Mouse (Mus musculus) hindbrain, embryonic 10.5 days (tissue): ENCODE measurements around the gene Denr. TPM values are rescaled to one million over a fixed set of nuclear protein-coding genes. Genes with fewer than 3 reads are reported as not detected.
A peak's percentile ranks its signal among the peaks of the same experiment; 100 is the strongest.

ENCODE experiments used
- DNase-seq: peaks from one replicate; pipeline ENCODE4 v3.0.0-alpha.2; 2017; ENCODE audit warnings: low spot score
- H3K27ac ChIP-seq: fragments of 300-500 bp; sonication (generic); 2 replicates; pipeline ENCODE4 v1.5.1; 2016; ENCODE audit warnings: mild to moderate bottlenecking, moderate library complexity
- H3K27me3 ChIP-seq: fragments of 300-500 bp; sonication (generic); 2 replicates; pipeline ENCODE4 v1.6.1; 2016; ENCODE audit warnings: mild to moderate bottlenecking; ENCODE audit not compliant: poor library complexity, insufficient read depth, severe bottlenecking
- H3K36me3 ChIP-seq: fragments of 300-500 bp; sonication (generic); 2 replicates; pipeline ENCODE4 v1.6.1; 2016; ENCODE audit warnings: mild to moderate bottlenecking, moderate library complexity
- H3K4me1 ChIP-seq: fragments of 300-500 bp; sonication (generic); replicated peaks from 2 replicates; pipeline ENCODE4 v1.6.1; 2016; ENCODE audit warnings: mild to moderate bottlenecking
- H3K4me3 ChIP-seq: fragments of 300-500 bp; sonication (generic); 2 replicates; pipeline ENCODE4 v1.5.1; 2016; ENCODE audit warnings: mild to moderate bottlenecking, moderate library complexity
- H3K9me3 ChIP-seq: fragments of 300-500 bp; sonication (generic); 2 replicates; pipeline ENCODE4 v1.6.1; 2016; ENCODE audit warnings: mild to moderate bottlenecking, moderate library complexity
- WGBS: fragments of 180-500 bp; shearing (Covaris S2); methylation state at CpG from one replicate; pipeline ENCODE4 v1.1.7; 2016; 5-methylcytosine and 5-hydroxymethylcytosine counted together
- polyA plus RNA-seq: library from polyadenylated mRNA; unstranded; fragments of >200 nt; fragmentation: Nextera tagmentation; extraction: Ambion mirVana; gene quantifications from 2 replicates; pipeline ENCODE4 v1.2.1, GENCODE M21; 2016

Gene Denr
- polyA plus RNA-seq, 1 experiment from 2014 or later = 152 TPM

- WGBS = 77% methylated on average over 3 of the region's 3 CpGs
- H3K4me3 ChIP-seq = no peak overlapping the region
- no peaks in the 10 kb centered on the region for H3K36me3 ChIP-seq
- no peak overlapping the region for H3K27ac ChIP-seq
- H3K4me1 ChIP-seq = no peaks in the 10 kb centered on the region
- DNase-seq = no peak
- H3K27me3 ChIP-seq = no peaks in the 10 kb centered on the region
- H3K9me3 ChIP-seq = no peaks in the 10 kb centered on the region
These were observed 20.6 kb upstream of the Denr start for GRCm38 (mm10) chr5:123886365-123886764.

- no peak overlapping the region for H3K27ac ChIP-seq
- H3K36me3 ChIP-seq = no peaks in the 10 kb centered on the region
- DNase-seq = no peak
- no peaks in the 10 kb centered on the region for H3K9me3 ChIP-seq
- H3K4me1 ChIP-seq = no peaks in the 10 kb centered on the region
- 74% methylated on average over 2 of the region's 2 CpGs for WGBS
- no peaks in the 10 kb centered on the region for H3K27me3 ChIP-seq
- H3K4me3 ChIP-seq = no peak overlapping the region
These were observed 16.7 kb upstream of the Denr start for GRCm38 (mm10) chr5:123890312-123890711.

- 81% methylated on average over 5 of the region's 5 CpGs for WGBS
- no peak overlapping the region for H3K4me3 ChIP-seq
These were observed 16.0 kb upstream of the Denr start for GRCm38 (mm10) chr5:123890987-123891386.

GRCm38 (mm10) chr5:123891669-123892068 lies 15.3 kb upstream of the Denr start:
- WGBS = 58% methylated on average over 6 of the region's 6 CpGs
- Histone ChIP-seq H3K9me3 (no peaks in the 10 kb centered on the region), H3K27me3 (no peaks in the 10 kb centered on the region), H3K36me3 (no peaks in the 10 kb centered on the region), H3K4me3 (no peak overlapping the region), H3K4me1 (no peaks in the 10 kb centered on the region), H3K27ac (no peak overlapping the region)
- DNase-seq = peak; percentile 22

More at GRCm38 (mm10) chr5:123890987-123891386, 16.0 kb upstream of the Denr start:
- Histone ChIP-seq H3K27me3 (no peaks in the 10 kb centered on the region), H3K36me3 (no peaks in the 10 kb centered on the region), H3K4me1 (no peaks in the 10 kb centered on the region), H3K27ac (no peak overlapping the region), H3K9me3 (no peaks in the 10 kb centered on the region)
- no peak for DNase-seq

- WGBS = 94% methylated on average over 5 of the region's 5 CpGs
- Histone ChIP-seq H3K4me1 (no peaks in the 10 kb centered on the region), H3K4me3 (no peak overlapping the region), H3K27me3 (no peaks in the 10 kb centered on the region), H3K36me3 (no peaks in the 10 kb centered on the region), H3K27ac (no peak overlapping the region), H3K9me3 (no peaks in the 10 kb centered on the region)
- DNase-seq = no peak
These were observed 13.5 kb upstream of the Denr start for GRCm38 (mm10) chr5:123893520-123893919.

- no peaks in the 10 kb centered on the region for H3K4me1 ChIP-seq
- whole genome bisulfite sequencing = 87% methylated on average over 11 of the region's 11 CpGs
- H3K27ac ChIP-seq = no peak overlapping the region
- H3K36me3 ChIP-seq = no peaks in the 10 kb centered on the region
- DNase-seq = no peak
- H3K9me3 ChIP-seq = no peaks in the 10 kb centered on the region
- no peaks in the 10 kb centered on the region for H3K27me3 ChIP-seq
- no peak overlapping the region for H3K4me3 ChIP-seq
These were observed 10.6 kb upstream of the Denr start for GRCm38 (mm10) chr5:123896395-123896794.

- no peaks in the 10 kb centered on the region for H3K27me3 ChIP-seq
- no peak for DNase-seq
These were observed 9.6 kb upstream of the Denr start for GRCm38 (mm10) chr5:123897352-123897751.

GRCm38 (mm10) chr5:123904059-123904672 lies 2.8 kb upstream of the Denr start:
- 75% methylated on average over 11 of the region's 11 CpGs for WGBS
- peaks cover 26% of the 10 kb centered on the region for H3K4me1 ChIP-seq
- no peak overlapping the region for H3K27ac ChIP-seq
- H3K36me3 ChIP-seq = peaks cover 11% of the 10 kb centered on the region
- no peaks in the 10 kb centered on the region for H3K27me3 ChIP-seq
- DNase-seq = no peak
- H3K4me3 ChIP-seq = no peak overlapping the region
- no peaks in the 10 kb centered on the region for H3K9me3 ChIP-seq

More at GRCm38 (mm10) chr5:123897352-123897751, 9.6 kb upstream of the Denr start:
- WGBS = 90% methylated on average over 13 of the region's 13 CpGs
- no peak overlapping the region for H3K27ac ChIP-seq
- H3K4me3 ChIP-seq = no peak overlapping the region
- H3K9me3 ChIP-seq = no peaks in the 10 kb centered on the region
- no peaks in the 10 kb centered on the region for H3K36me3 ChIP-seq
- H3K4me1 ChIP-seq = no peaks in the 10 kb centered on the region

- Histone ChIP-seq H3K36me3 (peaks cover 33% of the 10 kb centered on the region), H3K27me3 (no peaks in the 10 kb centered on the region), H3K4me3 (peak overlapping the region; percentile 89), H3K9me3 (no peaks in the 10 kb centered on the region), H3K4me1 (peaks cover 29% of the 10 kb centered on the region), H3K27ac (peak overlapping the region; percentile 97; the same call in 1 of the 2 replicates)
- DNase-seq = no peak
- WGBS = 76% methylated on average over 17 of the region's 17 CpGs
These were observed 614 bp upstream of the Denr start for GRCm38 (mm10) chr5:123906146-123906975.

- Histone ChIP-seq H3K4me1 (peaks cover 29% of the 10 kb centered on the region), H3K36me3 (peaks cover 45% of the 10 kb centered on the region), H3K27me3 (no peaks in the 10 kb centered on the region), H3K9me3 (no peaks in the 10 kb centered on the region), H3K27ac (peak overlapping the region; percentile 97), H3K4me3 (peak overlapping the region; percentile 89)
- no peak for DNase-seq
- WGBS = 6% methylated on average over 10 of the region's 10 CpGs
These were observed 629 bp downstream of the Denr start for GRCm38 (mm10) chr5:123907631-123907977.

- 93% methylated on average over 3 of the region's 3 CpGs for WGBS
- H3K27ac ChIP-seq = no peak overlapping the region
- H3K36me3 ChIP-seq = peaks cover 98% of the 10 kb centered on the region
- H3K27me3 ChIP-seq = no peaks in the 10 kb centered on the region
- H3K4me3 ChIP-seq = no peak overlapping the region
- DNase-seq = no peak
- no peaks in the 10 kb centered on the region for H3K4me1 ChIP-seq
- no peaks in the 10 kb centered on the region for H3K9me3 ChIP-seq
These were observed 7.9 kb downstream of the Denr start for GRCm38 (mm10) chr5:123914852-123915251.

- Histone ChIP-seq H3K27me3 (no peaks in the 10 kb centered on the region), H3K4me3 (no peak overlapping the region), H3K27ac (no peak overlapping the region), H3K36me3 (peaks cover 98% of the 10 kb centered on the region), H3K9me3 (no peaks in the 10 kb centered on the region), H3K4me1 (no peaks in the 10 kb centered on the region)
- 91% methylated on average over 6 of the region's 6 CpGs for WGBS
- DNase-seq = no peak
These were observed 15.1 kb downstream of the Denr start for GRCm38 (mm10) chr5:123922112-123922511.

GRCm38 (mm10) chr5:123927118-123927517 lies 20.1 kb downstream of the Denr start, which contains the start of gene Gm43518:
TSS of gene Gm43518 (plus strand) at chr5:123927418.
- Histone ChIP-seq H3K4me3 (no peak within 1 kb of the TSS), H3K9me3 (no peaks in the 10 kb centered on the region), H3K27ac (no peak within 1 kb of the TSS), H3K27me3 (no peaks in the 10 kb centered on the region), H3K4me1 (peaks cover 10% of the 10 kb centered on the region; the same call in 1 of the 2 replicates), H3K36me3 (peaks cover 78% of the 10 kb centered on the region)
- no peak for DNase-seq
- 96% methylated on average over 9 of the region's 9 CpGs for WGBS
